Mouse (Mus musculus) CD4-positive, CD25-positive, alpha-beta regulatory T cell (primary cell): ENCODE data around the gene Prdm10. TPM values are rescaled to one million over a fixed set of nuclear protein-coding genes. Genes with fewer than 3 reads are reported as not detected.

ENCODE experiments used
- polyA plus RNA-seq: library from polyadenylated mRNA; unstranded; fragments of 100-300 nt; shearing (Covaris generic); gene quantifications from one replicate; pipeline ENCODE4 v1.2.1, GENCODE M21; 2017

Prdm10 gene
- 10.9 TPM for polyA plus RNA-seq

DNA sequence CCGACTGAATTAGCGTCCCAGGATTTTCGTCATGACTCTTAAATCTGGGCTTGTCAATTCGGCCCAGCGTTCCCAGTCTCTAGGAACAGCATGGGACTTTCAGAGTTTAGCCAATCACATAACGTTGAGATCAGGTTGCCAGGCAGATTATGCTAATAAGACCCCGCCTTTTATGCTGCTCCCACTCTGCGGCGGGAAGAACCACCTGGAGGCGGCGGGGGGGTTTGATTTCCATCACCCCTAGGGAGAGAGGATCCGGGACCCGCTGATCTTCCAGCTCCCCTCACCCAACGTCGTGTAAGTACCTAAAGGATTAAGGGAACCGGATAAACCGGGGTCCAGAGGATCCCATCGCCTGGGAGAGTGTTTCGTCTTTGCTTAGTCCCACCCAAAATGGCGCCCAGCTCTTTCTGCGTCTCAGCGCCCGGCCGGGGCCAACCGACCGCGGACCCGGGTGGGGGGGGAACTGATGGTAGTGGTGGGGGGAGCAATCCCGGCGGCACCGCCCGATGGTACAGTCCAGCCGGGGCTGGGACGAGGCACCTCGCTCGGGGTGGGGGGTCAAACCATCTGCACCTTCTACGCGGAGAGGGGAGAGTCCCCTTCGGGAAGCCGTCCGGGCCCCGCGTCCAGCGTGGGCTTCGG, at the start of gene Prdm10:
TSS of gene Prdm10 (plus strand) at position 173 of the 645 bp plus-strand sequence.

DNA sequence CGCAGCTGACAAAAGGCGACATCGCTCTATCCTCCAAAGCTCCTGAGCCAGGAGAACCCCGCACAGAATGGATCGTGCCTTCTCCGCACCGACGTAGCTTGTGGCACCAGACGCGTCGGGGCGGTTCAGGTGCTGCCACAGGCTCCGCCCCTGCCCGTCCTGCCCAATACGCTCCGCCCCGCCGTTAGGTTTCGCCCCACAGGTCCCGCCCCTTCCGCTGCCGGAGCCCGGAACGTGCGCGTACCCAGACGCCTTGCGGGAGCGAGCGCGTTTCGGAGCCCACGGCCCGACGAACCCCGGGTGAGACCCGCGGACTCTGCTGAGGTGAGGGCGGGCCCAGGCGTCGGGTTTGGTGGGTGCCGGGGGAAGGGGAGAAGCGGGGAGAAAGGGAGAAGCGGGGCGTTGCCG, 105.6 kb downstream of the Prdm10 start, which contains the start of gene Nfrkb:
TSS of gene Nfrkb (plus strand) at position 246 of the 408 bp plus-strand sequence.

Other genes with a start within 250 kb of the Prdm10 start
- 25.3 TPM for gene Zbtb44, start 249.9 kb upstream of the Prdm10 start, polyA plus RNA-seq
- 8.4 TPM for gene St14, start 148.7 kb upstream of the Prdm10 start, polyA plus RNA-seq
- 115 TPM for gene Aplp2, start 68.7 kb upstream of the Prdm10 start, polyA plus RNA-seq
- 53.6 TPM for gene Nfrkb, start 105.7 kb downstream of the Prdm10 start, polyA plus RNA-seq
- not detected for gene Tmem45b, start 183.9 kb downstream of the Prdm10 start, polyA plus RNA-seq